Mouse (Mus musculus) frontal cortex, postnatal 25 days (tissue): Measurements from ENCODE around the gene Sv2c.
"Not testable (repeated sequence)": the region's sequence is repeated elsewhere in the genome, so short reads cannot be mapped to it uniquely, and the experiment has no call there.

Experiments used
- DNase-seq, 2 experiments: peaks; one replicate each; pipeline ENCODE4 v3.0.0; 2022; ENCODE audit warnings: low spot score in 2 of 2

Gene Sv2c

GRCm38 (mm10) chr13:96132401-96132816 is at the start of gene Sv2c:
Gene Sv2c (minus strand): TSS chr13:96132577.
- peak; percentile 13 to 47 for DNase-seq

GRCm38 (mm10) chr13:96180671-96181161 is 48.3 kb upstream of the Sv2c start:
- DNase-seq: no peak

GRCm38 (mm10) chr13:96175591-96176212 is 43.3 kb upstream of the Sv2c start:
- DNase-seq: peak; percentile 5 to 36

- no peak for DNase-seq
These were observed 41.3 kb upstream of the Sv2c start for GRCm38 (mm10) chr13:96173686-96174085.

- no peak for DNase-seq
These were observed 39.9 kb upstream of the Sv2c start for GRCm38 (mm10) chr13:96172290-96172689.

GRCm38 (mm10) chr13:96168991-96169665 is 36.8 kb upstream of the Sv2c start:
- no peak for DNase-seq

GRCm38 (mm10) chr13:96166593-96166992 is 34.2 kb upstream of the Sv2c start:
- no peak for DNase-seq

GRCm38 (mm10) chr13:96133363-96134100 is 1.2 kb upstream of the Sv2c start:
- DNase-seq: no peak

- peak in 1 of 2 experiments; percentile 10 for DNase-seq
These were observed 456 bp upstream of the Sv2c start for GRCm38 (mm10) chr13:96132833-96133232.

GRCm38 (mm10) chr13:96131911-96132310 is 466 bp downstream of the Sv2c start:
- peak in 1 of 2 experiments; percentile 9 for DNase-seq

- DNase-seq: peak; percentile 19 to 33
These were observed 1.3 kb downstream of the Sv2c start for GRCm38 (mm10) chr13:96131050-96131449.

- DNase-seq: no peak
These were observed 3.3 kb downstream of the Sv2c start for GRCm38 (mm10) chr13:96129081-96129480.

- DNase-seq: no peak
These were observed 5.7 kb downstream of the Sv2c start for GRCm38 (mm10) chr13:96126669-96127068.

- no peak for DNase-seq
These were observed 7.4 kb downstream of the Sv2c start for GRCm38 (mm10) chr13:96125011-96125410.

GRCm38 (mm10) chr13:96112711-96113110 is 19.7 kb downstream of the Sv2c start:
- DNase-seq: no peak

GRCm38 (mm10) chr13:96110767-96111166 is 21.6 kb downstream of the Sv2c start:
- DNase-seq: no peak

- no peak for DNase-seq
These were observed 26.0 kb downstream of the Sv2c start for GRCm38 (mm10) chr13:96106367-96106766.

- DNase-seq: no peak
These were observed 41.4 kb downstream of the Sv2c start for GRCm38 (mm10) chr13:96090929-96091328.

GRCm38 (mm10) chr13:96085581-96086302 is 46.6 kb downstream of the Sv2c start:
- no peak for DNase-seq

GRCm38 (mm10) chr13:96081754-96082153 is 50.6 kb downstream of the Sv2c start, which contains the start of gene Gm17190:
Gene Gm17190 (plus strand): TSS chr13:96082054.
- not testable (repeated sequence) for DNase-seq

GRCm38 (mm10) chr13:96081276-96081675 is 51.1 kb downstream of the Sv2c start, which contains the start of gene Gm20075:
Gene Gm20075 (minus strand): TSS chr13:96081376.
- DNase-seq: not testable (repeated sequence)

- DNase-seq: no peak
These were observed 58.8 kb downstream of the Sv2c start for GRCm38 (mm10) chr13:96073555-96073954.
